Mouse (Mus musculus): Measurements from ENCODE around the gene 4930562C15Rik. TPM values are rescaled to one million over a fixed set of nuclear protein-coding genes. Genes with fewer than 3 reads are reported as not detected.

Gene 4930562C15Rik
- total RNA-seq, 1 experiment = 0.09 TPM

DNA sequence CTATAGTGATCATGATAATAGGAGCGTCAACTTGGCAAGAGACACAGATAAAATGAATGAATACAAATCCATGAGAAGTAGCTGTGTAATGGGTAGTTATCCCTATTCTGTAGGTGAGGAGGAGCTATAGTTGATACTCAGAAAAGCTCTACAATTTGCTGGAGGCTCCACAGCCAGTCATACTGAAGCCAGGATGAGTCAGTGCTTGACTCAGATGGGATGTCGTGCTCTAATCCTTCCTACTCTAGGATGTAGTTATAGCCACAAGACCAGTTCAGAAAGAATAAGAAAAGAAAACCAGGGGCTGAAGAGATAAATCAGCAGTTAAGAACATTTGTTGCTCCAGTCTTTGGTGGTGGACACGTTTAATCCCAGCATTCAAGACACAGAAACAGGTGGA, 2.4 kb downstream of the 4930562C15Rik start:
- no peak overlapping the region for H3K4me3 ChIP-seq (ENCODE audit: insufficient read depth in 1 of 2, low read depth in 1 of 2, low read length in 2 of 2, poor library complexity in 1 of 2, severe bottlenecking in 1 of 2)
- no peak for TF ChIP-seq MAFK (IDR thresholded peaks at IDR 0.05; ENCODE audit: insufficient read depth, low read depth, low read length)
- no peak for TF ChIP-seq HCFC1 (IDR thresholded peaks at IDR 0.05; ENCODE audit: borderline replicate concordance, insufficient read depth, low read length)
- no peak for TF ChIP-seq ZNF384 (IDR thresholded peaks at IDR 0.05; ENCODE audit: low read depth, low read length)
- TF ChIP-seq ZC3H11A (IDR thresholded peaks at IDR 0.05; ENCODE audit: borderline replicate concordance, low read depth, low read length) = no peak
- no peak for TF ChIP-seq CHD2 (IDR thresholded peaks at IDR 0.05; ENCODE audit: low read depth, low read length)
- no peak overlapping the region for H3K27ac ChIP-seq (ENCODE audit: insufficient read depth, low read depth, low read length, poor library complexity, severe bottlenecking)
- in situ Hi-C loops (cut with MboI; ENCODE audit: low sequenced_read_pairs in 2 of 2, unreplicated experiment in 2 of 2) = no loop called here
- H3K9ac ChIP-seq (ENCODE audit: insufficient read depth, low read depth, low read length, poor library complexity, severe bottlenecking) = no peak overlapping the region
- H3K36me3 ChIP-seq (ENCODE audit: control insufficient read depth, insufficient read depth, low read length, poor library complexity, severe bottlenecking) = no peaks in the 10 kb centered on the region
- no peak for DNase-seq (ENCODE audit: low read depth, low spot score)
- no peaks in the 10 kb centered on the region for H3K9me3 ChIP-seq (ENCODE audit: control insufficient read depth, insufficient read depth, low read depth, low read length)
- no peaks in the 10 kb centered on the region for H3K4me1 ChIP-seq (ENCODE audit: control insufficient read depth in 2 of 2, insufficient read depth in 2 of 2, low read length in 2 of 2, poor library complexity in 1 of 2)

DNA sequence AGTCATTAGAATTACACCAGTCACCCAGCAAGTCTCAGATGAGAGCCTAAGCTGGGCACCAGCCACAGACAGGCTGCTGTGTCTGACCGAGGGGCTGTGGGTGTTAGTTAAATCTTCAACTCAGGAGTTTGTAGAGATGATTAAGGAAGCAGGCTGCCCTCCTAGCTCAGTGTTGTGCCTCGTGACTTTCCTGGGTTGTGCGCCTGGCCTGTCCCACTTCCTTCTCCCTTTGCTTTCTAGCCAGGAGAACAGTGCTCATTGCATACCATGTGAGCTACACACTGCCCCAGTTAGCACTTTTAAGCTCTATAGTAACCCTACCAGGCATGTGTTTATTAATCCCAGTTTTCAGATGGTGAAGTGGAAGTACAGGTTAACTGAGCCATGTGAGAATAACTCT, 4.3 kb downstream of the 4930562C15Rik start:
- Histone ChIP-seq H3K9me3 (ENCODE audit: control insufficient read depth, insufficient read depth, low read depth, low read length) (no peaks in the 10 kb centered on the region), H3K36me3 (ENCODE audit: control insufficient read depth, insufficient read depth, low read length, poor library complexity, severe bottlenecking) (no peaks in the 10 kb centered on the region), H3K4me1 (ENCODE audit: control insufficient read depth in 2 of 2, insufficient read depth in 2 of 2, low read length in 2 of 2, poor library complexity in 1 of 2) (no peaks in the 10 kb centered on the region), H3K4me3 (ENCODE audit: insufficient read depth in 1 of 2, low read depth in 1 of 2, low read length in 2 of 2, poor library complexity in 1 of 2, severe bottlenecking in 1 of 2) (no peak overlapping the region), H3K9ac (ENCODE audit: insufficient read depth, low read depth, low read length, poor library complexity, severe bottlenecking) (no peak overlapping the region), H3K27ac (ENCODE audit: insufficient read depth, low read depth, low read length, poor library complexity, severe bottlenecking) (no peak overlapping the region)
- in situ Hi-C loops (cut with MboI; ENCODE audit: low sequenced_read_pairs in 2 of 2, unreplicated experiment in 2 of 2) = no loop called here
- TF ChIP-seq ZC3H11A (IDR thresholded peaks at IDR 0.05; ENCODE audit: borderline replicate concordance, low read depth, low read length) = no peak
- TF ChIP-seq ZNF384 (IDR thresholded peaks at IDR 0.05; ENCODE audit: low read depth, low read length) = no peak
- no peak for TF ChIP-seq CHD2 (IDR thresholded peaks at IDR 0.05; ENCODE audit: low read depth, low read length)
- no peak for TF ChIP-seq MAFK (IDR thresholded peaks at IDR 0.05; ENCODE audit: insufficient read depth, low read depth, low read length)
- TF ChIP-seq HCFC1 (IDR thresholded peaks at IDR 0.05; ENCODE audit: borderline replicate concordance, insufficient read depth, low read length) = no peak
- DNase-seq (ENCODE audit: low read depth, low spot score) = no peak

DNA sequence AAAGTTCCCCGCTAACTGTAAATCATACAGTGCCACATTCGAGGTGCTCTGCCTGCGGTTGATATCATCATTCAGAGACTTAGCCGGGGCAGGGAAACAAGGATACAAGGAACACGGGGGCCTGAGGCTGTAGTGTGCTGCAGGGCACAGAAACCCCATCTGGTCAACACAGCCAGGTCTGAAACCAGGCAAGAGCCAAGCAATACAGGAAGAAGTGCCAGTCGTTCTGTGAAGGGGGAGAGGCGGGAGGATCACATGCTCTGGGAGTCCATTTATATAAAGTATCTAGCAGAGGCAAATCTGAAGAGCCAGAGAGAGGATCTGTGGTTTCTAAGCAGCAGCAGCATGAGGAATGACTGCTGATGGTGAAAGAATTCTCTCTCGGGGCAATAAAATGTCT, 5.0 kb downstream of the 4930562C15Rik start:
- Histone ChIP-seq H3K4me3 (ENCODE audit: insufficient read depth in 1 of 2, low read depth in 1 of 2, low read length in 2 of 2, poor library complexity in 1 of 2, severe bottlenecking in 1 of 2) (no peak overlapping the region), H3K9me3 (ENCODE audit: control insufficient read depth, insufficient read depth, low read depth, low read length) (no peaks in the 10 kb centered on the region), H3K4me1 (ENCODE audit: control insufficient read depth in 2 of 2, insufficient read depth in 2 of 2, low read length in 2 of 2, poor library complexity in 1 of 2) (no peaks in the 10 kb centered on the region), H3K9ac (ENCODE audit: insufficient read depth, low read depth, low read length, poor library complexity, severe bottlenecking) (no peak overlapping the region), H3K36me3 (ENCODE audit: control insufficient read depth, insufficient read depth, low read length, poor library complexity, severe bottlenecking) (no peaks in the 10 kb centered on the region), H3K27ac (ENCODE audit: insufficient read depth, low read depth, low read length, poor library complexity, severe bottlenecking) (no peak overlapping the region)
- in situ Hi-C loops (cut with MboI; ENCODE audit: low sequenced_read_pairs in 2 of 2, unreplicated experiment in 2 of 2) = no loop called here
- TF ChIP-seq ZNF384 (IDR thresholded peaks at IDR 0.05; ENCODE audit: low read depth, low read length) = no peak
- TF ChIP-seq ZC3H11A (IDR thresholded peaks at IDR 0.05; ENCODE audit: borderline replicate concordance, low read depth, low read length) = no peak
- TF ChIP-seq CHD2 (IDR thresholded peaks at IDR 0.05; ENCODE audit: low read depth, low read length) = no peak
- no peak for TF ChIP-seq HCFC1 (IDR thresholded peaks at IDR 0.05; ENCODE audit: borderline replicate concordance, insufficient read depth, low read length)
- no peak for TF ChIP-seq MAFK (IDR thresholded peaks at IDR 0.05; ENCODE audit: insufficient read depth, low read depth, low read length)
- no peak for DNase-seq (ENCODE audit: low read depth, low spot score)

DNA sequence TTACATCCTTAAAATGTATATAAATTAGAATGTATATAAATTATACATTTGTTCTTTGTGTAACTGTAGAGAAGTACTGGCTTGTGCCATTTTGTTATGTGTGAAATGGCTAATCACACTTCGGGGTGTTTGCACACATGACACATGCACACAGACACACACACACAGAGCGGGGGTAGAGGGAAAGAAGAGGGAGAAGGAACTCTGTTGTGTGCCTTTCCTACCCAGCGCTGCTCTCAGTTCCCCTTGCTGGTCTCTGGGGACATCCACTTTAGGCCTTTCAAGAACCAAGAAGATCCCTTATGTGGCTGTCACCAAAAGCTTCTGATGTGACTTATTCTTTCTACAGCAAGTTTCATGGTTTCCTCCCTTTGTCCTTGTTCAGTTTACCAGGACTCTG, 11.8 kb downstream of the 4930562C15Rik start:
- DNase-seq (ENCODE audit: low read depth, low spot score) = no peak
- no peak for TF ChIP-seq ZNF384 (IDR thresholded peaks at IDR 0.05; ENCODE audit: low read depth, low read length)
- no peak for TF ChIP-seq ZC3H11A (IDR thresholded peaks at IDR 0.05; ENCODE audit: borderline replicate concordance, low read depth, low read length)
- TF ChIP-seq MAFK (IDR thresholded peaks at IDR 0.05; ENCODE audit: insufficient read depth, low read depth, low read length) = no peak
- TF ChIP-seq CHD2 (IDR thresholded peaks at IDR 0.05; ENCODE audit: low read depth, low read length) = no peak
- no peak for TF ChIP-seq HCFC1 (IDR thresholded peaks at IDR 0.05; ENCODE audit: borderline replicate concordance, insufficient read depth, low read length)
- no peaks in the 10 kb centered on the region for H3K9me3 ChIP-seq (ENCODE audit: control insufficient read depth, insufficient read depth, low read depth, low read length)
- no peak overlapping the region for H3K27ac ChIP-seq (ENCODE audit: insufficient read depth, low read depth, low read length, poor library complexity, severe bottlenecking)
- no peak overlapping the region for H3K4me3 ChIP-seq (ENCODE audit: insufficient read depth in 1 of 2, low read depth in 1 of 2, low read length in 2 of 2, poor library complexity in 1 of 2, severe bottlenecking in 1 of 2)
- no peaks in the 10 kb centered on the region for H3K36me3 ChIP-seq (ENCODE audit: control insufficient read depth, insufficient read depth, low read length, poor library complexity, severe bottlenecking)
- no peak overlapping the region for H3K9ac ChIP-seq (ENCODE audit: insufficient read depth, low read depth, low read length, poor library complexity, severe bottlenecking)
- no peaks in the 10 kb centered on the region; a peak in 1 of 4 replicates for H3K4me1 ChIP-seq (ENCODE audit: control insufficient read depth in 2 of 2, insufficient read depth in 2 of 2, low read length in 2 of 2, poor library complexity in 1 of 2)
- in situ Hi-C loops (cut with MboI; ENCODE audit: low sequenced_read_pairs in 2 of 2, unreplicated experiment in 2 of 2) = no loop called here

DNA sequence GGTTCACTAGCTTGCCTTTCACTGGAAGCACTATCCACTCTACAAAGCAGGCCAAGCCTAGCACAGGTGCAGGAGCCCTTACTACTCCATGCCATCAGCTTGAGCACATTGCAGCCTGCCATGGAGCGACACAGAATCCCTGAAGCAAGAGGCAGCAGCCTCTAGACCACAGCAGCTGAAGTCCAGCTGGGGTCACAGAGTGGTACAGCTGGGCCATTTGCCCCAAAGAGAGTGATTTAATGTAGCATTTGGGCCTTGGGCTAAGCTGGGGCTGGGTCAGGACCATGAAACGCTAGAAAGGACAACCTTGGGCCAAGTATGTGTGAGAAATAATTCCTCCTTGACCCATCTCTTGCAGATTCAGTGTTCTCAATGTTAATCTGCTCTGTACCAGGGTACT, 12.9 kb downstream of the 4930562C15Rik start:
- Histone ChIP-seq H3K9me3 (ENCODE audit: control insufficient read depth, insufficient read depth, low read depth, low read length) (no peaks in the 10 kb centered on the region), H3K9ac (ENCODE audit: insufficient read depth, low read depth, low read length, poor library complexity, severe bottlenecking) (no peak overlapping the region), H3K36me3 (ENCODE audit: control insufficient read depth, insufficient read depth, low read length, poor library complexity, severe bottlenecking) (no peaks in the 10 kb centered on the region), H3K4me3 (ENCODE audit: insufficient read depth in 1 of 2, low read depth in 1 of 2, low read length in 2 of 2, poor library complexity in 1 of 2, severe bottlenecking in 1 of 2) (no peak overlapping the region), H3K27ac (ENCODE audit: insufficient read depth, low read depth, low read length, poor library complexity, severe bottlenecking) (no peak overlapping the region), H3K4me1 (ENCODE audit: control insufficient read depth in 2 of 2, insufficient read depth in 2 of 2, low read length in 2 of 2, poor library complexity in 1 of 2) (no peaks in the 10 kb centered on the region; a peak in 1 of 4 replicates)
- TF ChIP-seq ZC3H11A (IDR thresholded peaks at IDR 0.05; ENCODE audit: borderline replicate concordance, low read depth, low read length) (no peak), HCFC1 (IDR thresholded peaks at IDR 0.05; ENCODE audit: borderline replicate concordance, insufficient read depth, low read length) (no peak), ZNF384 (IDR thresholded peaks at IDR 0.05; ENCODE audit: low read depth, low read length) (no peak), MAFK (IDR thresholded peaks at IDR 0.05; ENCODE audit: insufficient read depth, low read depth, low read length) (no peak), CHD2 (IDR thresholded peaks at IDR 0.05; ENCODE audit: low read depth, low read length) (no peak)
- in situ Hi-C loops (cut with MboI; ENCODE audit: low sequenced_read_pairs in 2 of 2, unreplicated experiment in 2 of 2) = no loop called here
- no peak for DNase-seq (ENCODE audit: low read depth, low spot score)

All from ES-E14 (cell line).